Mouse (Mus musculus): ENCODE measurements at regions not wholly inside any gene's neighbourhood (a gene's known extent, or its start where the extent isn't known, plus 50 kb on each side); places are given as distances from the start of the nearest gene placed in this dataset.

DNA sequence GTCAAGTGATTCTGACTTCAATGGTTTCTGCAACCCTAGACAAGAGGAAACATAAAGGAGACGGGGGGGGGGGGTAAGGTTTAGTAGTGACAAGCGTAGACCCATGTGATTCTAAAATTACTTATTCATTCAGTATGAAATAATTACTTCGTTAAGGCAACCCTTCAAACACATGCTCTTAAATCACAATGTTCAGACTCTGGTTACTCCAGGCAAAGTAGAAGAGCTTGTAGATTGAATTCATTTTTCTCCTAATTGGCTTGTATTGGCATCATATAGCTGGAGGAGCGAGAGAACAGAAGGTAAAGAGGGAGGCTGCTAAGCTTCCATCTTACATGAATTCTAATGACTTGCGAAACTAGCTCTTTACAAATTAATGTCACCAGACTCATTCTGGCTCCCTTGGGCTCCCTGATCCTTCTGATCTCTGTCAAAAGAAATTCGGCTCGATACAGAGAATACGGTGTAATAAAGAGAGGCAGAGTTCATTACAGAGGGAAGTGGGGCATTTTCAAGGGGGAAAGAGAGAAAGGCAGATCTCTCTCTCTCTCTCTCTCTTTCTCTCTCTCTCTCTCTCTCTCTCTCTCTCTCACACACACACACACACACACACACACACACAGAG, 163.6 kb upstream of the Egfl6 start:
- no peak for TF ChIP-seq CTCF (IDR thresholded peaks at IDR 0.05; ENCODE audit: extremely low read depth, insufficient read depth, insufficient read length, insufficient replicate concordance)
- TF ChIP-seq POLR2A (IDR thresholded peaks at IDR 0.05; ENCODE audit: low read depth, low read length), result no peak

Measured in spleen, adult 2 months (tissue).